Mouse (Mus musculus) megakaryocyte, embryonic 14.5 days (primary cell): ENCODE data around the gene 0610010K14Rik. TPM values are rescaled to one million over a fixed set of nuclear protein-coding genes. Genes with fewer than 3 reads are reported as not detected.
A peak's percentile ranks its signal among the peaks of the same experiment; 100 is the strongest.

Experiments
- H3K27me3 ChIP-seq: replicated peaks from 2 replicates; pipeline ENCODE3; 2012; ENCODE audit warnings: inconsistent platforms
- H3K36me3 ChIP-seq: replicated peaks from 2 replicates; pipeline ENCODE3; 2012; ENCODE audit warnings: low read length, inconsistent platforms, mixed read lengths
- H3K4me1 ChIP-seq: 2 replicates; pipeline ENCODE4 v1.6.1; 2012; ENCODE audit warnings: inconsistent platforms
- H3K4me3 ChIP-seq: replicated peaks from 2 replicates; pipeline ENCODE3; 2012; ENCODE audit warnings: moderate library complexity, mild to moderate bottlenecking, inconsistent platforms
- H3K9me3 ChIP-seq: 2 replicates; pipeline ENCODE4 v1.6.1; 2012; ENCODE audit warnings: inconsistent platforms
- FLI1 ChIP-seq: IDR thresholded peaks from 2 replicates; pipeline ENCODE4 v1.6.1; 2012; ENCODE audit warnings: low read length, inconsistent platforms, mixed read lengths
- GATA1 ChIP-seq: IDR thresholded peaks from 3 replicates; pipeline ENCODE4 v1.6.1; 2012; ENCODE audit warnings: mixed read lengths, low read length, inconsistent platforms, borderline replicate concordance
- polyA plus RNA-seq: library from polyadenylated mRNA; stranded (reverse); fragments of >175 nt; gene quantifications from 2 replicates; pipeline ENCODE4 v1.2.3, GENCODE M21; 2012; ENCODE audit warnings: low replicate concordance; ENCODE audit not compliant: insufficient read depth

0610010K14Rik gene
- polyA plus RNA-seq, 1 experiment = 210 TPM

DNA sequence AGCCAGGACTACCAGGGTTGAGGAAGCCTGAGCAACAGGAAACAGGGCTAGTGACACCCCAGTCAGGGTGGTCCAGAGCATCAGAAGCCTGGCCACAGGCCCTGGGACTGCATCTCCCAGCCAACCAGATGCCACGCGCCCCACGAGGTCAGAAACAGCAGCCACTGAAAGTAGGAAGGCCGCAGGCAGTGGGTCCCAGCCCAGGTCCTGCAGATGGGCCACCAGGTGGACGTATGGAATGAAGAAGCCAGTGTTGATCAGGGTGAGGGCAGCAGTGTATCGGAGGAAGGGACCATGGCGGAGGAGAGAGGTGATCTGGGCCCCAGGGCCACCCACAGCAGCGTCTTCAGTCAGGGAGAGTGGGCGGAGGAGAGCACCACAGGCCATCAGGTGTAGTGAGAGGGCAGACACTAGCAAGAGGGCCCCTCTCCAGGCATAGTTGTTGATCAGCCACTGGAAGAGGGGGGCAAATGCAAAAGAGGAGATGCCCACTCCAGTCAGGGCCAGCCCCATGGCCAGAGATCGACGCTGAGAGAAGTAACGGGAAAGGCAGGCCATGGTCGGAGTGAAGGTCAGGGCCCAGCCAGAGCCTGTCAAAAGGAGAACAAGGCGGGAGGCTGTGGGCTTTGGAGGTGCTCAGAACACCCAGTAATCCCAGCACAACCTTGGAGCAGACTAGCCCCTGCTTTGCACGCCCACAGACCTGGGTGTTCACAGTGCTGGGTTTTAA is 18.8 kb downstream of the 0610010K14Rik start:
- H3K4me3 ChIP-seq = peak overlapping the region; percentile 21
- no peaks in the 10 kb centered on the region for H3K9me3 ChIP-seq
- TF ChIP-seq FLI1 = no peak
- TF ChIP-seq GATA1 = no peak
- peaks cover 24% of the 10 kb centered on the region for H3K27me3 ChIP-seq
- H3K4me1 ChIP-seq = peaks cover 76% of the 10 kb centered on the region
- peaks cover 39% of the 10 kb centered on the region for H3K36me3 ChIP-seq

DNA sequence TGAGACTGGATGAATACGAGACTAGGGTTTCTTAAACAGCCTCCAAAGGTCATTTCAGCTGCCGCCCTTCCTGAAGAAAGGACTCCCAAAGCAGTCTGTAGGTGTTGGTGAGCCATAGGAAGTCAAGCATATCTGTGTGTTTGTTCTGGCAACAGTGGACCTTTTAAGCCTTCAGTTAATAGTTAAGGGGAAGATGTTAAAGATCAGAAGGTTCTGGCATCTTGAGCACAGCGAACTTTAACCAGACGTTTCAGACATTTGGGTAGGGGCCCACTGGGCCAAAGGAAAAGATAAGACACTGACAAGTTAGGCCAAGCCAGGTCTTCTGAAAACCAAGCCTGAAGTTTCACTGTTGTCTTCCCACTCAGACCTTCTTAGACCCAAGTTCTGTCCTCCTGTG is 19.7 kb downstream of the 0610010K14Rik start:
- Histone ChIP-seq H3K36me3 (peaks cover 39% of the 10 kb centered on the region), H3K9me3 (no peaks in the 10 kb centered on the region), H3K4me3 (no peak overlapping the region), H3K4me1 (peaks cover 68% of the 10 kb centered on the region), H3K27me3 (peaks cover 32% of the 10 kb centered on the region)
- TF ChIP-seq GATA1 (no peak), FLI1 (no peak)

DNA sequence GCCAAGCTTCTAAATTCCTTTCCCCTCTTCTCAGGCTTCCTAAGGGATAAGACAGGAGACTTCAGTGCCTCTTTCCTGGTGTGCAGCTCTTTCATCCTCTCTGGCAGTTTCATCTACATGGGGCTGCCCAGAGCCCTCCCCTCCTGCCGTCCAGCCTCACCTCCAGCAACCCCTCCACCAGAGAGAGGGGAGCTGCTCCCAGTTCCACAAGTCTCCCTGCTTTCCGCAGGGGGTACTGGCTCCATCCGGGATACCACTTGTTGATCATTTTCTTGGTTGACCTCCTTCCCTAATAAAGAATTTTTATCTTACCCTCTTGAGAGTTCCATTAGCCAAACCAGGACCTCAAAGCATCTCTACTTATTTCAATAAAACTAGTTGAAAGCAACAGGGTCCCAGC is 21.6 kb downstream of the 0610010K14Rik start:
- Histone ChIP-seq H3K4me3 (no peak overlapping the region), H3K27me3 (peaks cover 46% of the 10 kb centered on the region), H3K36me3 (peaks cover 39% of the 10 kb centered on the region), H3K4me1 (peaks cover 53% of the 10 kb centered on the region), H3K9me3 (no peaks in the 10 kb centered on the region)
- TF ChIP-seq GATA1 (no peak), FLI1 (no peak)

DNA sequence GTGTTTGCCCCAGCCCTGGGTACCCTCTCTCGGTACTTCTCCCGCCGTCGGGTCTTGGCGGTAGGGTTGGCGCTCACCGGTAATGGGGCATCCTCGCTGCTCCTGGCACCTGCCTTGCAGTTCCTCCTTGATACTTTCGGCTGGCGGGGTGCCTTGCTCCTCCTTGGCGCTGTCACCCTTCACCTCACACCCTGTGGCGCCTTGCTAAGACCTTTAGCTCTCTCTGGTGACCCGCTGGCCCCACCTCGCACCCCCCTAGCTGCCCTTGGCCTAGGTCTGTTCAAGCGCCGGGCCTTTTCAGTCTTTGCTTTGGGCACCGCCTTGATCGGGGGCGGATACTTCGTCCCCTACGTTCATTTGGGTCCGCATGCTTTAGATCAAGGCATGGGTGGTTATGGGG is 22.4 kb downstream of the 0610010K14Rik start:
- Histone ChIP-seq H3K36me3 (peaks cover 39% of the 10 kb centered on the region), H3K4me1 (peaks cover 45% of the 10 kb centered on the region), H3K27me3 (peaks cover 54% of the 10 kb centered on the region), H3K4me3 (no peak overlapping the region), H3K9me3 (no peaks in the 10 kb centered on the region)
- TF ChIP-seq FLI1 (no peak), GATA1 (no peak)

DNA sequence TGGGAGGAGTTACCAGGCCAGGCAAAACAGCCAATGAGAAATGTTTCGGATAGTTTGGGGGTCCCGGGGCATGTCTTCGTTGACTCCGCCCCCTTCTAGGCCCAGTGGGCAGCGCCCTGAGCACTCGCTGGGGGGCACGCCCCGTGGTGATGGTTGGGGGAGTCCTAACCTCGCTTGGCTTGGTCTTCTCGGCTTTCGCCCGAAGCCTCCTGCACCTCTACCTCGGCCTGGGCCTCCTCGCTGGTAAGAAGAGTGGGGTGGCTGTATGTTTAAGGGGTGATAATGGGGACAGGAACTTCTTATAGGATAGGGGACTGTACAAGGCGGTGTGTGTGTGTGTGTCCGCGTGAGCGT is 22.9 kb downstream of the 0610010K14Rik start:
- Histone ChIP-seq H3K4me3 (no peak overlapping the region), H3K27me3 (peaks cover 54% of the 10 kb centered on the region), H3K4me1 (peaks cover 40% of the 10 kb centered on the region), H3K36me3 (peaks cover 39% of the 10 kb centered on the region), H3K9me3 (no peaks in the 10 kb centered on the region)
- TF ChIP-seq FLI1 = no peak
- no peak for TF ChIP-seq GATA1

DNA sequence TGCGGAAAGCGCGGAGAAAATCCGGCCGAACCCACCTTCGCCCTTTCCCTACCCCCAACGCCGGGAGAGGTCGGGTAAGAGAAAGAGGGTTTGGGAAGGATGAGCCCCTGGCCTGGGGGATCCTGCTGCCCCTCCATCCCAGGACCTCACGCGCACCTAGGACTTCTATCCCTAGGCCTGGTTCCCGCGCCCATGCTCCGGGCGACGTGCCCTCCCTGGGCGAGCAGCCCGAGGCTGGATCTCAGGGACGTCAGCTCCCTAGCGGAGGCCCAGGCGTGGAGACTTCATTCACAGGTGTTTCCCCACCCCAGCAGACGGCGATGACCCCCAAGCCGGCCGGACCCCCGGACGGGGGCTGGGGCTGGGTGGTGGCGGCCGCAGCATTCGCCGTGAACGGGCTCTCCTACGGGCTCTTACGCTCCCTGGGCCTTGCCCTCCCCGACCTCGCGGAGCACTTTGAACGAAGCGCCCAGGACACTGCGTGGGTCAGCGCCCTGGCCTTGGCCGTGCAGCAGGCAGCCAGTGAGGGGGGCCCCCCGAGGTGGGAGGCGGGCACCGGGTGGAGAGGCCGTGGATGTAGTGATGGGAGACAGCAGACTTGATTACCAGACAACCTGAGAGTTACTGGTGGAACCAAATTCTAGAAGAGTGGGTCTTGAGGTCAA is 23.4 kb downstream of the 0610010K14Rik start:
- Histone ChIP-seq H3K4me1 (peaks cover 35% of the 10 kb centered on the region), H3K36me3 (peaks cover 39% of the 10 kb centered on the region), H3K4me3 (no peak overlapping the region), H3K27me3 (peaks cover 56% of the 10 kb centered on the region), H3K9me3 (no peaks in the 10 kb centered on the region)
- TF ChIP-seq FLI1 (no peak), GATA1 (no peak)

DNA sequence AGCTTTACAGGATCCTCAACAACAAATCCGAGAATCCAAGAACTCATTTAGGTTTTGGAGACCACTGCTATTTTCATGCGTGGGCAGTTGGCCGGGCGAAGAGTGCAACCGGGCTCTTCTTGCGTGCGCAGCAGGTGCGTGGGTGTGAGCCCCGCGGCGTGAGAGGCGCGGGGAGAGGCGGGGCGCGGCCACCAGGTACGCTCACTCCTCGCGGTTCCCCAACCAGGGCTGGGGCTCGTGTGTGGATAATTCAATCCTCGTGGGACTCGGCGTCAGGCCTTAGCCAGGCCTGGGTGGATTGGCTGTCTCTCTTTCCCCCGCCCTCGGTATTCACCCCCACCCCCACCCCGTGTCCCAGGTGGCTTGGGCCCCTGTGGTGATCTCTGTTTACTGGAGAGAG is 24.0 kb downstream of the 0610010K14Rik start:
- Histone ChIP-seq H3K27me3 (peaks cover 54% of the 10 kb centered on the region), H3K4me3 (no peak overlapping the region)
- TF ChIP-seq GATA1 (no peak), FLI1 (no peak)

DNA sequence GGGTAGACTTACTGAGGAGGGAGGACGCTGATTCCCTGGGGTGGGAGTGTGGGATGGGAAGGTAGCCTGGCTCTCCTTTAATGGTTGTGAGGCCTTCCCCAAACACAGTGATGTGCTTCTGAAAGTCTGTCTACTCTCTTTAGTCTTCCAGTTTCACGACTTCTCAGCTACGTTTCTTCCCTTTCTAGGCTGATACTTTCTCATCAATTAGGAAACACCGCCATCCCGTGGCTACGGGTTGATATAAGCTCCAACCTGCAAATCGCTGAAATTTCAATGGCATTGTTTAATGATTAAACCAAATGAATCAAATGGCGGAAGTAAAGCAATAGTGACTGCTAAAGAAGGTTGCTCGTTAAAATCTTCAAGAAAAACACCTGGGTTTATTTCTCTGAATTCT is 24.8 kb downstream of the 0610010K14Rik start:
- Histone ChIP-seq H3K9me3 (no peaks in the 10 kb centered on the region), H3K4me1 (peaks cover 33% of the 10 kb centered on the region), H3K36me3 (peaks cover 26% of the 10 kb centered on the region), H3K27me3 (peaks cover 61% of the 10 kb centered on the region), H3K4me3 (no peak overlapping the region)
- no peak for TF ChIP-seq GATA1
- TF ChIP-seq FLI1 = no peak

More for the DNA sequence above, 24.0 kb downstream of the 0610010K14Rik start:
- Histone ChIP-seq H3K36me3 (peaks cover 34% of the 10 kb centered on the region), H3K4me1 (peaks cover 34% of the 10 kb centered on the region), H3K9me3 (no peaks in the 10 kb centered on the region)

DNA sequence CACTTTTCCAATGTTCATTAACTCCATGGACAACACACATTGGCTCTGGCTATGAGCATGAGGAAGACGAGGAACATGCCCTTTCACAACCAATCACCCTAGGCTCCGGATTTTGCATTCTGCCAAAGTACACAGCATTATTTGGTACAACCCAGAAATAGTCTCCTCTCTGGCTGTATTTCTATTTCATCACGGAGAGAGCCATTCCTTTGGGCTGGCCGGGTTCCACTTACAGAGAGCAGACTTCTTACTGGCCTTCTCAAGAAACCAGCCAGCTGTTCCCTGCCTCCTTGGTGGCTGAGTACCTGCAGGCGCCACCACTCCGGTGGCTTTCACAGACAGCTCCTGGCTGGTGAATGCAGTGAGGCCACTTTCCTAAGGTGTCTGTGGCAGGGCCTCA is 25.3 kb downstream of the 0610010K14Rik start, which contains the start of gene Slc16a11:
TSS of gene Slc16a11 (plus strand) at position 330 of the 400 bp plus-strand sequence.
- TF ChIP-seq GATA1 (no peak), FLI1 (no peak)
- peaks cover 28% of the 10 kb centered on the region for H3K4me1 ChIP-seq
- H3K36me3 ChIP-seq = peaks cover 21% of the 10 kb centered on the region
- no peak within 1 kb of the TSS for H3K4me3 ChIP-seq
- no peaks in the 10 kb centered on the region for H3K9me3 ChIP-seq
- H3K27me3 ChIP-seq = peaks cover 64% of the 10 kb centered on the region

DNA sequence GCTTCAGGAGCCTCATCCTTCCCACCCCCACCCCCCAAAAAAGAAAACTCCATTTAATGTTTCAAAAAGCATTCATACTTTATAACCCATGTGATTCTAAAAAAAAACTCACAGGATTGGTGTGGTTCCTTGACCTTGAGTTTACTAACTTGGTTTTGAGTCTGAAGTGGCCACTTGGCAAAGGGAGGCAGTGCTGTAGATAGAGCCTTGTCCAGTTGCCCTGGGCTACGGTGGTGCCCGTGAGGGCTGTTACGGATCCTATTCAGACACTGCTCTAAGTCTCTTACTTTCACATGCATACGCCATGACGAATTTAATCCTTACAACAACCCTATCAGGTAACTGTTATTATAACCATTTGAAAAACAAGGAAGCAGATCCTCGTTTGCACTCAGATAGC is 25.7 kb downstream of the 0610010K14Rik start:
- Histone ChIP-seq H3K4me3 (no peak overlapping the region), H3K27me3 (peaks cover 67% of the 10 kb centered on the region), H3K36me3 (peaks cover 16% of the 10 kb centered on the region), H3K4me1 (peaks cover 30% of the 10 kb centered on the region), H3K9me3 (no peaks in the 10 kb centered on the region)
- TF ChIP-seq GATA1 = no peak
- TF ChIP-seq FLI1 = no peak
